Mouse (Mus musculus): ENCODE measurements at regions not wholly inside any gene's neighbourhood (a gene's known extent, or its start where the extent isn't known, plus 50 kb on each side); places are given as distances from the start of the nearest gene placed in this dataset.

DNA sequence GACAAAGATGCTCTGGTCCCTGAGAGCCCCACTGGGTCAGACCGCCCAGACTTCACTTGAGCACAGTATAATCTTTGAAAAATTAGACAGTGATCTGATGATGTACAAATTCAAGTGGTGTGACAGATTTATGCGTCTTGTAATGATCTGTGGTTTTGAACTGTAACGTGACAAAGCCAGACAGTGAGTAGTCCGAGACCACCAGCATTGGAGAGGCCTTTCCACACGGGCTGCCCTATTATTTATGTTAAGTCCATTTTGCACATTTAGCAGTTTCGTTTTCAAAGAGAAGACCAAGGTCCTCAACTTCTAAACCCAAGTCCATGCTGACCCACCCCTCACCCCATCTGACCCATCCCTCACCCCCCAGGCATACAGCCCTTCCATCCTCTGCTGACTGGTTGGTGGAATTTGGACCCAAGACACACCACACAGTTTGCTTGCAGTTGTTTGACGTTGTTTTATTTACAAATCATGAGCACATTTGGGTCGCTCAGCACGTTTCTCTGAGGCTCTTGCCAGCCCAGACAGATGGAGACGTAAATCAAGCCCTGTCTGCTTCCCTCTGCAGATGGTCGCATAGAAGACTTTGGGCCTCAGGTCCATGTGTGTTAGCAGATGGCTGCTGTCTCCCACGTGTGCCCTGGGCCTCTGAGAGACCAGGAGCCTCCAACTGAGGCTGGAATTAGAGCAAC lies 132.8 kb upstream of the Myocd start:
- no peaks in the 10 kb centered on the region for H3K36me3 ChIP-seq (replicated peaks; ENCODE audit: control insufficient read depth, insufficient read depth, low read length)
- DNase-seq (ENCODE audit: low spot score): no peak
- no peaks in the 10 kb centered on the region for H3K27me3 ChIP-seq (ENCODE audit: control insufficient read depth, insufficient read depth, low read length)
- no peak overlapping the region for H3K9ac ChIP-seq (replicated peaks; ENCODE audit: low read depth, low read length)
- no peaks in the 10 kb centered on the region for H3K9me3 ChIP-seq (replicated peaks; ENCODE audit: control insufficient read depth, low read length)
- H3K27ac ChIP-seq (ENCODE audit: low read depth): no peak overlapping the region
- 80% methylated on average over 12 of the region's 12 CpGs for WGBS
- no peaks in the 10 kb centered on the region for H3K4me1 ChIP-seq (ENCODE audit: control insufficient read depth, insufficient read depth)
- H3K4me3 ChIP-seq (ENCODE audit: low read depth, low read length): no peak overlapping the region
- no peak for ATAC-seq (ENCODE audit: insufficient read depth, low read depth)
- H3K4me2 ChIP-seq (ENCODE audit: low read depth, low read length): no peak overlapping the region
- TF ChIP-seq EP300 (IDR thresholded peaks at IDR 0.05; ENCODE audit: low read depth): no peak
- TF ChIP-seq CTCF (IDR thresholded peaks at IDR 0.05; ENCODE audit: low read depth): no peak

DNA sequence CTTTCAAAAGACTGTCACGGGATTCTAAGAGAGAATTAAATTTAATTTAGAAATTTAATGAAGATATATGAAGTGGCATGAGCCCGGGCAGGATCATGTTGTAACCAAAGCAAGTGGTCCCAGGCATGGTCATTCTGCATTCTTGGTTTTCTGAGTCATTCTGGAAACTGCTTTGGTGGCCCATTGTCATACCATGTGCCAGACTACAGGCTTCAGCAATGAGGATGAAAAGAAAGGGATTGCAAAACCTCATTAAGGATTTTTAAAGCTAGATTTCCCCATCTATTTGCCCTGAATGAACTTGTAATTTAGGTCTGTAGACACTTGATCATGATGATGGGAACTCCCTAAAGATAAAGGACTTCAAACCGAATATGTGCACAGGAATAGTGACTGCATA lies 119.4 kb upstream of the Myocd start:
- Histone ChIP-seq H3K27me3 (ENCODE audit: control insufficient read depth, insufficient read depth, low read length) (no peaks in the 10 kb centered on the region), H3K9me3 (replicated peaks; ENCODE audit: control insufficient read depth, low read length) (no peaks in the 10 kb centered on the region), H3K4me2 (ENCODE audit: low read depth, low read length) (no peak overlapping the region), H3K4me1 (ENCODE audit: control insufficient read depth, insufficient read depth) (no peaks in the 10 kb centered on the region; the same call in 1 of the 2 replicates), H3K4me3 (ENCODE audit: low read depth, low read length) (no peak overlapping the region), H3K36me3 (replicated peaks; ENCODE audit: control insufficient read depth, insufficient read depth, low read length) (no peaks in the 10 kb centered on the region), H3K27ac (ENCODE audit: low read depth) (no peak overlapping the region), H3K9ac (replicated peaks; ENCODE audit: low read depth, low read length) (no peak overlapping the region)
- ATAC-seq (ENCODE audit: insufficient read depth, low read depth) (no peak), DNase-seq (ENCODE audit: low spot score) (no peak)
- no peak for TF ChIP-seq CTCF (IDR thresholded peaks at IDR 0.05; ENCODE audit: low read depth)
- TF ChIP-seq EP300 (IDR thresholded peaks at IDR 0.05; ENCODE audit: low read depth): no peak
- 74% methylated on average over 3 of the region's 3 CpGs for WGBS

DNA sequence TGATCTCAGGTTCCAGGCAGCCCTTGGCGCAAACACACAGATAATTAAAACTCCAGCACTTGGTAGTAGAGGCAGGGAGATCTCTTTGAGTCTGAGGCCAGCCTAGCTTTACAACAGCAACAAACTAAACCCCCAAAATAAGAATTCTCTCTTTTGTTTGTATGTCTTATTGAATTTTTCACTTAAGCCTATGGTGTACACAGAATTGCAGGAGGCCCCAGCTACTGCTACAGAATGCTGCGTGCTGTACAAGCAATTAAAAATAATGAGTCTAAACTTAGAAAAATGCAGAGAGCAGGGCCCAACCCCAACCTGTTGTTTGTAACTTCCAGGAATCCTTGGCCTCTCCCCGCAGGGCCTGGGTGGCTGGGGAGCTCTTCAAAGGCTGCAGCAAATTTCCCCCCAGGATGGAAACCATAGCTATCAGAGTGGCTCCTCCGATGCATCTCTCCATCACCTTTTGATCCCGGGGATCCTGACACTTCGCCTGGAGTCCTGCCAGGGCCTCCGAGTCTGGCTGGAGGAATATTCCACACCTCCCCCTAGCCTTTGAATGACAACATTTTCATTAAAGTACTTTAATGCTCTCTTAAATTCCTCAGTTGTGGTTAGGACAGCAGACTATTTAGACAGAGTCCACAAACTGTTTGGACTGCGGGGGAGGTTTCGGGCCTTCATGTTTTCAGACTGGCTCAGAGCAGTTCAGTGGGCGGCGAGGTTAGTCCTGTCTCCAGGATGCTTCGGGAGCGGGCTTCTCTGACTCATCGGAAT lies 116.7 kb upstream of the Myocd start:
- Histone ChIP-seq H3K27me3 (ENCODE audit: control insufficient read depth, insufficient read depth, low read length) (no peaks in the 10 kb centered on the region), H3K4me1 (ENCODE audit: control insufficient read depth, insufficient read depth) (peaks cover under 1% of the 10 kb centered on the region; the same call in 1 of the 2 replicates), H3K27ac (ENCODE audit: low read depth) (peak overlapping the region; percentile 36; the same call in 1 of the 2 replicates), H3K9ac (replicated peaks; ENCODE audit: low read depth, low read length) (no peak overlapping the region), H3K9me3 (replicated peaks; ENCODE audit: control insufficient read depth, low read length) (no peaks in the 10 kb centered on the region), H3K4me3 (ENCODE audit: low read depth, low read length) (no peak overlapping the region), H3K36me3 (replicated peaks; ENCODE audit: control insufficient read depth, insufficient read depth, low read length) (no peaks in the 10 kb centered on the region), H3K4me2 (ENCODE audit: low read depth, low read length) (no peak overlapping the region)
- WGBS: 30% methylated on average over 14 of the region's 14 CpGs
- DNase-seq (ENCODE audit: low spot score) (peak; percentile 26), ATAC-seq (ENCODE audit: insufficient read depth, low read depth) (peak; percentile 27; the same call in 1 of the 2 replicates)
- TF ChIP-seq CTCF (IDR thresholded peaks at IDR 0.05; ENCODE audit: low read depth) (no peak), EP300 (IDR thresholded peaks at IDR 0.05; ENCODE audit: low read depth) (no peak)

DNA sequence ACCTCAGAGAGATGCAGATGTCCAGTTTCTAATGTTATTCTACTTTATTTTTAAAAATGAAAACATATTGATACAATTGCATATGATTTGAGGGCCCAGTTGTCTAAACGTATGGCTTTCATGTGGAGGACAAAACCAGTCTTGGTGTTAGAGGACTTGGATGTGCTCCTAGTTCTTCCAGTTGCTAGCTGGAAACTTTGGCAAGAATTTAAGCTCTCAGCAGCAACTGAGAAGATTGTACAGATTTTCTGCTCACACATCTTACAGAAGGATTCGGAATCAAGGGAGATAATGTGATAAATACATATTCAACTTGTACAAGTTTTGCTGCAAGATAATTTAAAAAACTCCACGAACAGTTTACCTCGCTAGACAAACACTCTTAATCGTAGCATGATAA lies 105.6 kb upstream of the Myocd start:
- Histone ChIP-seq H3K4me2 (ENCODE audit: low read depth, low read length) (no peak overlapping the region), H3K9me3 (replicated peaks; ENCODE audit: control insufficient read depth, low read length) (no peaks in the 10 kb centered on the region), H3K27me3 (ENCODE audit: control insufficient read depth, insufficient read depth, low read length) (no peaks in the 10 kb centered on the region), H3K4me1 (ENCODE audit: control insufficient read depth, insufficient read depth) (0 out of 2 replicates have a peak, but pooled peaks cover 4% of the 10 kb centered on the region), H3K27ac (ENCODE audit: low read depth) (no peak overlapping the region), H3K9ac (replicated peaks; ENCODE audit: low read depth, low read length) (no peak overlapping the region), H3K36me3 (replicated peaks; ENCODE audit: control insufficient read depth, insufficient read depth, low read length) (no peaks in the 10 kb centered on the region), H3K4me3 (ENCODE audit: low read depth, low read length) (no peak overlapping the region)
- DNase-seq (ENCODE audit: low spot score): no peak
- no peak for TF ChIP-seq EP300 (IDR thresholded peaks at IDR 0.05; ENCODE audit: low read depth)
- TF ChIP-seq CTCF (IDR thresholded peaks at IDR 0.05; ENCODE audit: low read depth): no peak
- WGBS: 72% methylated on average over 5 of the region's 5 CpGs
- ATAC-seq (ENCODE audit: insufficient read depth, low read depth): no peak

DNA sequence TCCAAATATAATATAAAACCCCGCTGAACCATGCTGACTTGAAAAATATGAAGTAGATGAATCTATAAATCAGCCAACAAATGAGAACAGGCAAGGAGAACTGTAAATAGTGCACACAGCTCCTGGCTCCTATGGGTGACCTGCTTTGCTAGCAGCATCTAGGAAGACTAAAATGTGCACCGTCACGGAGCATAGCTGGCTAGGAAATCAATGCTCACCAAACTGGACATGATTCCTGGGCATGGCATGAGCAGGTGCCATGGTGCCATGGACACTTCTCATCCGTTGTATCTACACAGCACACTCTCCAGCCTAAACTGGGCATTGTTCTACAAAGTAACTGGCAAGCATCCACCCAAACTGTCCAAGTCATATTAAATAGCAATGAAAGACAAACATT lies 103.3 kb upstream of the Myocd start:
- H3K36me3 ChIP-seq (replicated peaks; ENCODE audit: control insufficient read depth, insufficient read depth, low read length): no peaks in the 10 kb centered on the region
- H3K9me3 ChIP-seq (replicated peaks; ENCODE audit: control insufficient read depth, low read length): no peaks in the 10 kb centered on the region
- H3K4me1 ChIP-seq (ENCODE audit: control insufficient read depth, insufficient read depth): peaks cover 3% of the 10 kb centered on the region
- no peak overlapping the region for H3K4me2 ChIP-seq (ENCODE audit: low read depth, low read length)
- H3K9ac ChIP-seq (replicated peaks; ENCODE audit: low read depth, low read length): no peak overlapping the region
- H3K4me3 ChIP-seq (ENCODE audit: low read depth, low read length): no peak overlapping the region
- 81% methylated on average over 4 of the region's 4 CpGs for WGBS
- DNase-seq (ENCODE audit: low spot score): no peak
- TF ChIP-seq CTCF (IDR thresholded peaks at IDR 0.05; ENCODE audit: low read depth) (no peak), EP300 (IDR thresholded peaks at IDR 0.05; ENCODE audit: low read depth) (no peak)
- no peaks in the 10 kb centered on the region for H3K27me3 ChIP-seq (ENCODE audit: control insufficient read depth, insufficient read depth, low read length)
- no peak overlapping the region for H3K27ac ChIP-seq (ENCODE audit: low read depth)
- no peak for ATAC-seq (ENCODE audit: insufficient read depth, low read depth)
